Mouse (Mus musculus): ENCODE results near the gene Ywhah.

DNA sequence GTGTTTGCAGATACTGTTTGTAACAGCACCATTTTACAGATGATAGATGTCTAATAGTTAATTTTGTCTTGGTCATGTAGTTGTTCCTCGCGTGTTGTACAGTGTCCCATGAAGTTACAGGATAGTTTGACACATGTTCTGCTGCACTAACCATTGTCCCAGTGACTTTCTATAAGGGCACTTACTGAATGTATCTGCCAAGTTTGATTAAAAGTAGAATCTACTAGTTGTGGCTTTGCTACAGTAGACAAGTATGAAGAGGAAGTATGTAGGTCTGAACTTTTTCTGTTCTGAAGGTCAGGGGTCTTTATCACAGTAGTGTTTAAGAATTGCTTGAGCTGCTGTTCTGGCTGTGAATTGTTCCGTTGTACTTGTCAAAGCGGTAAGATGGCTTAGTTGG is 4.7 kb downstream of the Ywhah start:
- TF ChIP-seq CTCF (IDR thresholded peaks at IDR 0.05; ENCODE audit: low read depth), result no peak
- TF ChIP-seq EP300 (IDR thresholded peaks at IDR 0.05; ENCODE audit: low read depth), result no peak
